Mouse (Mus musculus) bone marrow macrophage, adult 2 months (primary cell): Measurements from ENCODE around the gene Sppl3.

Source experiments
- CTCF ChIP-seq: IDR thresholded peaks from 2 replicates; pipeline ENCODE4 v1.5.1; 2012; ENCODE audit warnings: low read depth, mild to moderate bottlenecking, low read length, moderate library complexity
- POLR2A ChIP-seq: IDR thresholded peaks from 2 replicates; pipeline ENCODE4 v1.6.1; 2012; ENCODE audit warnings: mild to moderate bottlenecking, low read depth, low read length, borderline replicate concordance

- TF ChIP-seq CTCF, result no peak
- no peak for TF ChIP-seq POLR2A
Measured at GRCm38 (mm10) chr5:115011217-115011518, 231 bp downstream of the Sppl3 start.
